Mouse (Mus musculus) liver, adult 2 months (tissue): ENCODE measurements around the gene Card11.

Experiments
- CTCF ChIP-seq: fragments of 200-500 bp; IDR thresholded peaks from 2 replicates; pipeline ENCODE4 v1.5.1; 2011; ENCODE audit warnings: low read depth, low read length, control low read depth
- POLR2A ChIP-seq: fragments of 200-500 bp; IDR thresholded peaks from 2 replicates; pipeline ENCODE4 v1.6.1; 2011; ENCODE audit warnings: low read length, control low read depth; ENCODE audit not compliant: insufficient read depth; ENCODE audit errors: extremely low read depth

GRCm38 (mm10) chr5:140957106-140957505 lies 43.3 kb downstream of the Card11 start:
- no peak for TF ChIP-seq POLR2A
- 0 out of 2 replicates have a peak, but pooled peaks have one; percentile 12 for TF ChIP-seq CTCF
